Mouse (Mus musculus) limb, embryonic 10.5 days (tissue): ENCODE results near the gene 5031439G07Rik. TPM values are rescaled to one million over a fixed set of nuclear protein-coding genes. Genes with fewer than 3 reads are reported as not detected.
"Not testable (repeated sequence)": the region's sequence is repeated elsewhere in the genome, so short reads cannot be mapped to it uniquely, and the experiment has no call there.

Experiments used
- DNase-seq: peaks from one replicate; pipeline ENCODE4 v3.0.0-alpha.2; 2017; ENCODE audit warnings: low spot score
- H3K27ac ChIP-seq: fragments of 300-500 bp; sonication (generic); 2 replicates; pipeline ENCODE4 v1.5.1; 2016; ENCODE audit warnings: mild to moderate bottlenecking
- H3K27me3 ChIP-seq: fragments of 300-500 bp; sonication (generic); 2 replicates; pipeline ENCODE4 v1.6.1; 2016; ENCODE audit warnings: low read depth, mild to moderate bottlenecking; ENCODE audit not compliant: poor library complexity, severe bottlenecking
- H3K36me3 ChIP-seq: fragments of 300-500 bp; sonication (generic); 2 replicates; pipeline ENCODE4 v1.6.1; 2016; ENCODE audit warnings: mild to moderate bottlenecking, moderate library complexity
- H3K4me1 ChIP-seq: fragments of 300-500 bp; sonication (generic); 2 replicates; pipeline ENCODE4 v1.6.1; 2016
- H3K4me3 ChIP-seq: fragments of 300-500 bp; sonication (generic); 2 replicates; pipeline ENCODE4 v1.5.1; 2016; ENCODE audit warnings: mild to moderate bottlenecking, moderate library complexity
- H3K9me3 ChIP-seq: fragments of 300-500 bp; sonication (generic); replicated peaks from 2 replicates; pipeline ENCODE4 v1.6.1; 2016; ENCODE audit warnings: mild to moderate bottlenecking
- WGBS: fragments of 180-500 bp; shearing (Covaris S2); methylation state at CpG from one replicate; pipeline ENCODE4 v1.1.7; 2016; 5-methylcytosine and 5-hydroxymethylcytosine counted together
- microRNA-seq: library from miRNA; unstranded; fragments of <30 nt; microRNA quantifications from one replicate; pipeline ENCODE4, GENCODE M21; 2017
- polyA plus RNA-seq: library from polyadenylated mRNA; unstranded; fragments of >200 nt; fragmentation: Nextera tagmentation; extraction: Ambion mirVana; gene quantifications from 2 replicates; pipeline ENCODE4 v1.2.1, GENCODE M21; 2016

The 5031439G07Rik gene
- polyA plus RNA-seq, 1 experiment from 2014 or later = 9.7 TPM

DNA sequence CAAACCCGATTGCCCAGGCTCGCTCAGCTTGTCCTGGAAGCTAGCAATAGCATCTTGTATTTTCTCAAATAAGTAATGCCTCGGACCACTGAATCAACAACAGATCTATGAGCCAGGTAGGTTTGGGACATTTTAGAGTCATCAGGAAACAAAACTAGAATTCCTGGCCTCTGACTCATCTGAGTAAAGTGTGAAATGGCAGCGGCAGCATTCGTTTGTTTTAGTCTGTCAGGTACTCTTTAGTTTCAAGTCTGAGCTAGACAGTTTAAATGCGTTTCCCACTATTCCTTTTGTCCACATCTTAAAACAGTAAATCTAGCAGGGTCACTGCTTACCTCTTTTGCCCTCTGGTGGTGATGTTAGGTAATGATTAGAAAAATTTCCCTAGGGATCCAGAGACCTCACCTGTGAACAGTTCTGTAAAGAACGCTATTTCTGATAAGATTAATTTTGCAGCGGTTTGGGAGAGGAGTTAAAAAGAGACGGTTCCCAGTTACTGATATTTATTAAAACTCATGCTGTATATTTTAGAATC, 63.5 kb downstream of the 5031439G07Rik start:
- H3K9me3 ChIP-seq = no peaks in the 10 kb centered on the region
- peaks cover 27% of the 10 kb centered on the region for H3K4me1 ChIP-seq
- no peak overlapping the region for H3K27ac ChIP-seq
- H3K4me3 ChIP-seq = peak overlapping the region; percentile 97
- 24% methylated on average over 9 of the region's 9 CpGs for WGBS
- peaks cover 36% of the 10 kb centered on the region for H3K36me3 ChIP-seq
- no peaks in the 10 kb centered on the region for H3K27me3 ChIP-seq
- peak; percentile 44 for DNase-seq

DNA sequence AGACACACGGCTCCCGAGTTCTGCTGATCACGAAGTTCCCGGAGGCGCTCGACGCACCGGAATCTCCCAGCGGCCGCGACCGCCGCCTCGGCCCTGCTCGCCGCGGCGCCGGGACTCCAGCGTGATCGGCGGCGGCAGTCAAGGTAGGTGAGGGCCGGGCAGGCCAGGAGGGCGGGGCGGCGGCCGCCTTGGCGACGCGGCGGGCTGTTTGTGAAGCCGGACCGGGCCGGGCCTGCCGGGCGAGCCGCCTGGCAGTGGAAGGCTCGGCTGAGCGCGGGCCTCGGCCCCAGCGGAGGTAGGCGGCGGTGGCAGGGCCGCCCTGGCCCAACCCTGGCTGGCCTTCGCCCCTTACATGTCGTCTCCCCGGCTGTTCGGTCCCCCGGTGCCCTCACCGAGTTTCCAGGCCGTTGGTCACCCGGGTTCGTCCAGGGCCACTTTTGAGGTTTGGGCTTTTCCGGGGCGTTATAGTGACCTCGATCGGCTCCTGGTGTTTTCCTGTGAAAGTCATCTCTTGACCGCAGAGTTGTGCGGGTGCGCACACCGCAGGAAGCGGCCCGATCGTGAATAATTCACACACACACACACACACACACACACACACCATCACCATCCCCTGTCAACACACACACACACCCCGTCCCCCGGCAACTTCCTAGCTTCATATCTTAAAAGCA, 64.7 kb downstream of the 5031439G07Rik start:
- H3K4me3 ChIP-seq = peak overlapping the region; percentile 97
- H3K27me3 ChIP-seq = no peaks in the 10 kb centered on the region
- peaks cover 28% of the 10 kb centered on the region for H3K36me3 ChIP-seq
- WGBS = under 1% methylated on average over 68 of the region's 68 CpGs
- no peak for DNase-seq
- H3K4me1 ChIP-seq = peaks cover 27% of the 10 kb centered on the region
- H3K27ac ChIP-seq = peak overlapping the region; percentile 96
- no peaks in the 10 kb centered on the region for H3K9me3 ChIP-seq

DNA sequence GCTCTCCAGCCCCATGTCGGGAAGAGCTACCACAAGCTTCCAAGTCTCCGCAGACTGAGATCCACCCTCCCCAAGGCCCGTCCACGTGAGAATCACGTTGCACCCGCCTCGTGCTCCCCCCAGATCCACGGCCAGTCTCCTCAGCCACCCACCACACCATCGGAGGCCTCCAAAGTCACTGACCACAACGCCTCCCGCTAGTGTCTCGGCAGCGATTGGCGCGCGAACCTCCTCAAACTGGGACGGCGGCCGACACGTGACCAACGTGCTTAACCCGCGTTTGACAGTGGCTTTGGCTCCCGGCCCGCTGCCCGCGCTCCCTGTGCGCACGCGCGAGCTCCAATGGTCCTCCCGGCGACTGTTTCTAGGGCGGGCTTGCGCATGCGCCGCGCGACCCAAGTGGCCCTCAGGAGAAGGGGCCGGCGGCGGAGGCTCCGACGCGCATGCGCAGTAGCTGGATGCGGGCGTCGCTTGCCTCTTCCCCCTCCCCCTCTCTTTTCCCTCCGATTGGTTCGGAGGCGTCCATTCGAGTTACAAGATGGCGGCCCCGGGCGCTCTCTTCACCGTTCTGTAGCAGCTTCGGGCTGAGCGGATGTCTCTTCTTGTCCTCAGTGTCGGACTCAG, 65.4 kb downstream of the 5031439G07Rik start, which contains the start of gene Nup50:
Gene Nup50 (plus strand): TSS at position 528 of the 624 bp plus-strand sequence.
- Histone ChIP-seq H3K4me3 (peak within 1 kb of the TSS; percentile 97), H3K36me3 (peaks cover 22% of the 10 kb centered on the region), H3K27me3 (no peaks in the 10 kb centered on the region), H3K4me1 (peaks cover 27% of the 10 kb centered on the region), H3K27ac (peak within 1 kb of the TSS; percentile 96), H3K9me3 (no peaks in the 10 kb centered on the region)
- under 1% methylated on average over 59 of the region's 60 CpGs for WGBS
- peak; percentile 100 for DNase-seq

DNA sequence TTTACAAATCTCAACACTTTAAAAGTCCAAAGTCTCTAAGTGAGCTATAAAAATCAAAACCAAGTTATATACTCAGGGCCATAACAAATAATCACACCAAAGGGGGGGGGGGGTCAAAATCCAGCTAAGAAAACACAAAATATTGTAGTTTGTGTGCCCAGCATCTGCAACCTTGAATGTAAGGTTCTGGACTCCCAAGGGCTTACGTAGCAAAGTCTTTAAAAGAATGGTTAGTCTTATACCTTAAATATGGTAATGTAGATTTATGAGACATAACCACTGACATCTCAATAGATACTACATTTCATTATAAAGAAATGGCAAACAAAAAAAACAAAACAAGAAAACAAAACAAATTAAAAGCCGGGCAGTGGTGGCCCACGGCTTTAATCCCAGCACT, 68.4 kb downstream of the 5031439G07Rik start, which contains the start of gene Gm29666:
Gene Gm29666 (minus strand): TSS at position 101 of the 400 bp plus-strand sequence.
- 0 out of 2 replicates have a peak, but pooled peaks cover 4% of the 10 kb centered on the region for H3K36me3 ChIP-seq
- no peaks in the 10 kb centered on the region for H3K27me3 ChIP-seq
- no peak within 1 kb of the TSS for H3K27ac ChIP-seq
- H3K4me3 ChIP-seq = no peak within 1 kb of the TSS
- H3K9me3 ChIP-seq = no peaks in the 10 kb centered on the region
- H3K4me1 ChIP-seq = peaks cover 17% of the 10 kb centered on the region
- no peak for DNase-seq
- WGBS = 91% methylated on average over 3 of the region's 3 CpGs

DNA sequence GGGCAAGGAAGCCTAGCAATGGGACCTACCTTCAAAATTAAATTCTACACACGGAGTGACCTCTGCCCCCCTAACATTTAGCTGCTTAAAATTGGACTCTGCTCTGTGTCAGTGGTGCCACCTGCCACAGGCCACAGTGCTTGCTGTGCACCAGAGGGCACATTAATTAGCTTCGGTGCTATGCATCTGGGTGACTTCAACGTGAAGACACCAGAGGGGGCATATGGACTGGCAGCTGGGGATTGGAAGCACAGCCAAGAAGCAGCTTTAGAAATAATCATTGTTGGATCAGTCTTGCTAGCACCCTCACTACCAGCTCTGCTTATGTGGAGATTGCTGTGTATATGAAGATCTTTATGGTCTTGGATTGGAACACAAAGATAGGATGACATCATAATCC, 75.2 kb downstream of the 5031439G07Rik start:
- no peak for DNase-seq
- H3K4me1 ChIP-seq = no peaks in the 10 kb centered on the region
- no peaks in the 10 kb centered on the region for H3K9me3 ChIP-seq
- 92% methylated on average over 3 of the region's 3 CpGs for WGBS
- no peak overlapping the region for H3K27ac ChIP-seq
- H3K27me3 ChIP-seq = no peaks in the 10 kb centered on the region
- H3K4me3 ChIP-seq = no peak overlapping the region
- peaks cover 8% of the 10 kb centered on the region for H3K36me3 ChIP-seq

DNA sequence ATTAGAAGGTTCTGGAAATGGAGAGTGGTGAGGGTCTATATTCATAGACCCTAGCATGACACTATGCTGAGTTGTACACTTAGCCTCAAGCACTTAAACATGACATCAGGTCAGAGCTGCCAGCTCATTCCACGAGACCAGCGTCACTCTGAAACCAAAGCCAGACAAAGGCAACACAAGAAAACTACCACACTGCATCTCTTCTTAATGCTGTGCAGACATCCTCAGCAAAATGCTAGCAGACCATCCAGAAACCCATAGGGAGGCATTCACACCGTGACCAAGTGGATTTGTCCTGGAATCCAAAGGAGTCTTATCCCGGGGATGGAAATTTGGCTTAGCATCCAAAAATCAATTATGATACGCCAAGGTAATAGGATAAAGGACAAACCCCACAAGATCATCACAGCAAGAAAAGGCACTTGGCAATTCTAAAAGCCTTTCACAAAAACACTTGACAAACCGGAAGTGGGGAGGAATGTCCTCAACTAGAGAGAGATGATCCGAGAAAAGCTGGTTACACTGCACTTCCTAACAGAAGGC, 84.4 kb downstream of the 5031439G07Rik start:
- H3K27ac ChIP-seq = no peak overlapping the region
- DNase-seq = no peak
- H3K4me1 ChIP-seq = peaks cover 6% of the 10 kb centered on the region; the same call in 1 of the 2 replicates
- WGBS = 80% methylated on average over 7 of the region's 7 CpGs
- no peaks in the 10 kb centered on the region for H3K9me3 ChIP-seq
- H3K27me3 ChIP-seq = no peaks in the 10 kb centered on the region
- no peaks in the 10 kb centered on the region for H3K36me3 ChIP-seq
- no peak overlapping the region for H3K4me3 ChIP-seq

DNA sequence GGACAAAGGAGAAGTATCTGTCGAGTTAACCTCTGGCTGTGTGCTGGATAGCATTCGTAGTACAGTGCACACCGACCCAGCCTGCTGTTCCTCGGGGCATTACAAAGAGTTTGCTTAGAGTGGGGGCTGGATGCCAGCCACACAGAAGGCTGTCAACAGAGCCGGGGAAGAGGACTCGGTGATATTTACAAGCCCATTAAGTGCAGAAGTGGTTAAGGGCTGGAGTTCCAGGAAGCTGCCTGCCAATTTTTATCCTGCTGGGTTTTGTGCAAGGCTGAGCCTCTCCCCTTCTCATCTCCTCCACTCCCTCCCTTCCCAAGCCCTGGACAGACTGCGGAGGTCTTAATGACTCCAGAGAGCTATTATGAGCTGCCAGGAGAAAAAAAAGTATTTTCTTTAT, 90.3 kb downstream of the 5031439G07Rik start:
- Histone ChIP-seq H3K27ac (no peak overlapping the region), H3K4me1 (peaks cover 16% of the 10 kb centered on the region), H3K36me3 (no peaks in the 10 kb centered on the region), H3K4me3 (no peak overlapping the region), H3K9me3 (no peaks in the 10 kb centered on the region), H3K27me3 (no peaks in the 10 kb centered on the region)
- DNase-seq = peak; percentile 33
- WGBS = 44% methylated on average over 7 of the region's 7 CpGs

DNA sequence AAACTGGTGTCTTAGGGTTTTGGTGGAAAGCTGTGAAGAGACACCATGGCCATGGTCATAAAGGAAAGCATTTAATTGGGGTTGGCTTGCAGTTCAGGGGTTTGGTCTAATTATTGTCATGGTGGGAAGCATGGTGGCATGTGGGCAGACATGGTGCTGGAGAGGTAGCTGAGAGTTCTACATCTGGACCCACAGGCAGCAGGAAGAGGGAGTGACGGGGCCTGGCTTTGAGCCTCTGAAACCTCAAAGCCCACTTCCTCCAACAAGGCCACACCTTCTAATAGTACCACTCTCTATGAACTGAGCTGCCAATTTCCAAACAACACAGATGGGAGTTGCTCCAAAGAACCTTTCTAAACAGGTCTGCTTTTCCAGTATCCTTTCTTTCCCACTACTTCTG, 91.7 kb downstream of the 5031439G07Rik start:
- no peaks in the 10 kb centered on the region for H3K9me3 ChIP-seq
- H3K27ac ChIP-seq = no peak overlapping the region
- H3K36me3 ChIP-seq = no peaks in the 10 kb centered on the region
- no peak overlapping the region for H3K4me3 ChIP-seq
- no peak for DNase-seq
- peaks cover 16% of the 10 kb centered on the region for H3K4me1 ChIP-seq
- 75% methylated on average over 1 of the region's 1 CpGs for WGBS
- H3K27me3 ChIP-seq = no peaks in the 10 kb centered on the region

DNA sequence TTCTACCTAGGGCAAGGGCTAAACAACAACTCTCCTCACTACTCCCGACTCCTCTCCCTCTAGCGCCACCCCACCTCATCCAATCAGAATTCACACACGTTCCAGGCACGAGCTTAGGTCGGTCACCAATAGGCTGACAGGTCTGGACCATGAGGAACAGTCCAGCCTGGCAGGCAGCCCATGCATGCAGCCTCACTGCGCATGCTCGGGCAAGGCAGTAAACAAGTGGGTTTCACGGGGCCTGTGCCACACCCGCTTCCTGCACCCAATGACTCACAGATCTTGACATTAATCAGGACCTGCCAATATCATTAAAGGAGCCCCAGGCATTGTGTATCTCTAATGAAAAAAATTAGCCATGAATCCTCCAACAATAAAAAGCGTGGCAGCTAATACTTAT, 92.1 kb downstream of the 5031439G07Rik start:
- H3K4me3 ChIP-seq, H3K36me3 ChIP-seq, DNase-seq: not testable (repeated sequence)

More for the DNA sequence above, 92.1 kb downstream of the 5031439G07Rik start:
- H3K4me1 ChIP-seq = peaks cover 19% of the 10 kb centered on the region
- 77% methylated on average over 10 of the region's 10 CpGs for WGBS
- not testable (repeated sequence) for H3K27me3 ChIP-seq, H3K27ac ChIP-seq, H3K9me3 ChIP-seq

Small RNA genes lying within 50 kb of the gene (microRNA-seq; reads per million reads assigned to microRNA genes)
- 13.8 reads per million, percentile 23 among the genes with 10 or more reads in this experiment for gene Mir1249

Other genes with a start within 250 kb of the 5031439G07Rik start
- gene Phf21b, start 132.5 kb downstream of the 5031439G07Rik start, polyA plus RNA-seq = 1.1 and 1.2 TPM in 2 replicates
- 1.2 and 1.3 TPM in 2 replicates for gene Gm29666, start 68.5 kb downstream of the 5031439G07Rik start, polyA plus RNA-seq
- gene Nup50, start 65.1 kb downstream of the 5031439G07Rik start, polyA plus RNA-seq = 67.9 and 69.1 TPM in 2 replicates
- not detected in 2 replicates for gene Upk3a, start 28.6 kb upstream of the 5031439G07Rik start, polyA plus RNA-seq
- gene Fam118a, start 40.4 kb upstream of the 5031439G07Rik start, polyA plus RNA-seq = 30.0 and 30.4 TPM in 2 replicates
- gene Smc1b, start 143.4 kb upstream of the 5031439G07Rik start, polyA plus RNA-seq = 0.19 and 0.38 TPM in 2 replicates
- 0.34 and 0.49 TPM in 2 replicates for gene Ribc2, start 143.5 kb upstream of the 5031439G07Rik start, polyA plus RNA-seq
- 258 and 261 TPM in 2 replicates for gene Fbln1, start 217.4 kb upstream of the 5031439G07Rik start, polyA plus RNA-seq